Mouse (Mus musculus) forebrain, embryonic 13.5 days (tissue): ENCODE results near the gene Ptger4. TPM values are rescaled to one million over a fixed set of nuclear protein-coding genes. Genes with fewer than 3 reads are reported as not detected.

Source experiments
- ATAC-seq: fragments of 200-750 bp; cut with Nextera tagmentation; 2 replicates; pipeline ENCODE4 v1.8.0; 2017
- H3K27ac ChIP-seq: fragments of 300-500 bp; sonication (generic); 2 replicates; pipeline ENCODE4 v1.5.1; 2015; ENCODE audit warnings: inconsistent platforms, mild to moderate bottlenecking, moderate library complexity
- H3K27me3 ChIP-seq: fragments of 300-500 bp; sonication (generic); 2 replicates; pipeline ENCODE4 v1.6.1; 2015; ENCODE audit warnings: mild to moderate bottlenecking, inconsistent platforms
- H3K36me3 ChIP-seq: fragments of 300-500 bp; sonication (generic); 2 replicates; pipeline ENCODE4 v1.6.1; 2015; ENCODE audit warnings: mild to moderate bottlenecking, inconsistent platforms; ENCODE audit not compliant: poor library complexity, severe bottlenecking
- H3K4me1 ChIP-seq: fragments of 300-500 bp; sonication (generic); 2 replicates; pipeline ENCODE4 v1.6.1; 2015; ENCODE audit warnings: inconsistent platforms
- H3K4me2 ChIP-seq: fragments of 300-500 bp; sonication (generic); 2 replicates; pipeline ENCODE4 v1.6.1; 2015; ENCODE audit warnings: inconsistent platforms, mild to moderate bottlenecking, moderate library complexity
- H3K4me3 ChIP-seq: fragments of 300-500 bp; sonication (generic); 2 replicates; pipeline ENCODE4 v1.5.1; 2015; ENCODE audit warnings: mild to moderate bottlenecking, inconsistent platforms
- H3K9ac ChIP-seq: fragments of 300-500 bp; sonication (generic); 2 replicates; pipeline ENCODE4 v1.6.1; 2015; ENCODE audit warnings: mild to moderate bottlenecking, inconsistent platforms
- H3K9me3 ChIP-seq: fragments of 300-500 bp; sonication (generic); replicated peaks from 2 replicates; pipeline ENCODE4 v1.6.1; 2016; ENCODE audit warnings: inconsistent platforms
- WGBS: fragments of 180-500 bp; shearing (Covaris S2); methylation state at CpG from one replicate; pipeline ENCODE4 v1.1.7; 2015; 5-methylcytosine and 5-hydroxymethylcytosine counted together
- polyA plus RNA-seq: library from polyadenylated mRNA; unstranded; fragments of >200 nt; fragmentation: Nextera tagmentation; extraction: Ambion mirVana; gene quantifications from 2 replicates; pipeline ENCODE4 v1.2.1, GENCODE M21; 2015

Gene Ptger4
- polyA plus RNA-seq, 1 experiment from 2014 or later, result 0.36 TPM

DNA sequence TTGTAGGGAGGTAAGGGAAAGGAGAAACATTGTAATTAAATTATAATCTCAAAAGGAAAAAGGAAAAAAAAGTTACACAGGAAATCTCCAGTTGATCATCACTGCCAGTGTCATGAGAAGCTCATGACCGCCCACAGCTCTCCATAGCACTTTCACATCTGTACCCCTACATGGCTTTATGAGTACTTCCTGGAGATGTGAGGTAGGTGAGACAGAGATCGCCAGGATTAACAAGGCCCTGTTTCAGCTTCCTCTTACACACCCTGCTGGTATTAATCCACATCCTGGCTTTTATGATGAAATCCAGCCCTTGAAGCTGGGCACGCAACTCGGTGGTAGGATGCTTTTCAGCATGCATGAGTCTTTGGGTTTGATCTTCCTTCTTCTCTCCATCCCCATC lies 6.2 kb upstream of the Ptger4 start:
- Histone ChIP-seq H3K36me3 (no peaks in the 10 kb centered on the region), H3K4me3 (no peak overlapping the region), H3K4me2 (no peak overlapping the region), H3K9me3 (no peaks in the 10 kb centered on the region), H3K27me3 (peaks cover 17% of the 10 kb centered on the region; the same call in 1 of the 2 replicates), H3K9ac (no peak overlapping the region), H3K27ac (no peak overlapping the region), H3K4me1 (no peaks in the 10 kb centered on the region)
- no peak for ATAC-seq
- 87% methylated on average over 4 of the region's 4 CpGs for WGBS

DNA sequence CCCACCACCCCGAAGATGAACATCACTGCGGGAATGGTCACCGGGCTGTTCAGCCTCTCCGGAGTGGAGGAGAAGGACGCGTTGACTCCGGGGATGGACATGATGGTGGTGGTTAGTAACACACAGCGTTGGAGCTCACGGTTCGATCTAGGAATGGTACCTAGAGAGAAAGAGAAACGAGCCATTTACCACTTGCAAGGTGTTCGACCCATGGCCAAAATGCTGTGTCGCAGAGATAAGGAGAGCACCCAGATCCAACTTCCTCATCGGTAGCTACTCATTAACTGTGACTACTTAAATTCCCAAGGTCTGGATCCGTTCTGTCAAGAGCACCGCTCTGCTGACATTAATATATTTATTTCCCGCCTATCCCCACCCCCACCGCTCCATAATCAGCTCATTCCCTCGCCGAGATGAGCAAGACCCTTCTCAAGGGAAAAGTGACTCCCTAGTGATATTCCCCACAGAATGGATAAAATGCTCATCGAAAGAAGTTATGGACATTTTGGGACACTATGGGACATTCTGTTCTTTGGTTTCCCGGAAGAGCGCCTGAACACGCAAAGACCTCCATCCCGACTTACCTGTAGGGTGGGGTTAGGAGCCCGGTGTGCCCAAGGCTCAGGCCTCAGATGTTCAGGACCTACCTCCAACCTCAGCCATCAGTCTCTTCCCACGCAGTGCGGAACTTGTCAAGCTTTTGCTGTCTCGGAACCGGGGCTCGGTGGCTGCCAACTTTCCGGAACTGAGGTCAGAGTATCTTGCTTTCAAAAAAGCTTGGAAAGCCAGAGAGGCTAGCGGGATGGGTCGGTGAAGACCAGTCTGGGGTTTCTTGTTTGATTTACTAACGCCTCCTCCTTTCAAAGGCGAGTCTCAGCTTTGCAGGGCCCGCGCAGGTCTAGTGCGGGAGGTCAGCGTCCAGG lies 690 bp downstream of the Ptger4 start:
- H3K9ac ChIP-seq, result no peak overlapping the region
- no peaks in the 10 kb centered on the region for H3K9me3 ChIP-seq
- no peaks in the 10 kb centered on the region for H3K36me3 ChIP-seq
- peak overlapping the region; percentile 90 for H3K4me2 ChIP-seq
- H3K27me3 ChIP-seq, result peaks cover 73% of the 10 kb centered on the region
- 7% methylated on average over 40 of the region's 40 CpGs for WGBS
- H3K27ac ChIP-seq, result no peak overlapping the region
- H3K4me3 ChIP-seq, result peak overlapping the region; percentile 51
- ATAC-seq, result peak; percentile 3; the same call in 1 of the 2 replicates
- peaks cover 32% of the 10 kb centered on the region for H3K4me1 ChIP-seq

- Histone ChIP-seq H3K4me1 (peaks cover 32% of the 10 kb centered on the region), H3K27me3 (peaks cover 69% of the 10 kb centered on the region), H3K4me2 (peak overlapping the region; percentile 90), H3K9me3 (no peaks in the 10 kb centered on the region), H3K36me3 (no peaks in the 10 kb centered on the region), H3K27ac (no peak overlapping the region), H3K9ac (peak overlapping the region; percentile 65), H3K4me3 (peak overlapping the region; percentile 51)
- peak; percentile 52 for ATAC-seq
- WGBS, result 2% methylated on average over 61 of the region's 61 CpGs
These were observed 1.5 kb downstream of the Ptger4 start for GRCm38 (mm10) chr15:5242241-5243035.

- Histone ChIP-seq H3K4me3 (peak overlapping the region; percentile 51), H3K9me3 (no peaks in the 10 kb centered on the region), H3K4me2 (peak overlapping the region; percentile 90), H3K4me1 (peaks cover 32% of the 10 kb centered on the region), H3K27me3 (peaks cover 65% of the 10 kb centered on the region), H3K9ac (peak overlapping the region; percentile 65; the same call in 1 of the 2 replicates), H3K36me3 (no peaks in the 10 kb centered on the region), H3K27ac (no peak overlapping the region)
- ATAC-seq, result peak; percentile 17; the same call in 1 of the 2 replicates
- WGBS, result 18% methylated on average over 12 of the region's 12 CpGs
These were observed 2.4 kb downstream of the Ptger4 start for GRCm38 (mm10) chr15:5241304-5242201.

DNA sequence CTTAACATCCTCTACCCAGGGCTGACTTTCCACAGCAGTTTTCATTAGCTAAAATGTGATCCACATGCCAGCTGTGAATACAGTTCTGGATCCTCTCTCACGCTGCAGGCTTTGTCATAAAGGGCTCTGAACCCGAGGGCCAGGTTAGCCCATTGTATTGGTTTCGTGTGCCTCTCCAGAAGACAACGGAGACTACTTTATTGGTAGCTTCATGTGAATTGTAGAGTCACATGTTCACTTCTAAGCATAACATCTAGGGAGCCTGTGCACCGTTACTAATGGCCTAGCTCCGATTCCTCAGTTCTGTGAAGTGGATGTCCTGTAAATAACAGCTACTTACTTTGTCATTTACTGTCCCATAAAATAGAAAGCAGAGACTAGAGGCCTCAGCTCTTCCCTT lies 3.6 kb downstream of the Ptger4 start:
- no peak for ATAC-seq
- no peak overlapping the region for H3K4me2 ChIP-seq
- WGBS, result 78% methylated on average over 6 of the region's 6 CpGs
- H3K9me3 ChIP-seq, result no peaks in the 10 kb centered on the region
- peaks cover 56% of the 10 kb centered on the region for H3K27me3 ChIP-seq
- H3K27ac ChIP-seq, result no peak overlapping the region
- H3K36me3 ChIP-seq, result no peaks in the 10 kb centered on the region
- peaks cover 32% of the 10 kb centered on the region for H3K4me1 ChIP-seq
- H3K9ac ChIP-seq, result no peak overlapping the region
- H3K4me3 ChIP-seq, result no peak overlapping the region

DNA sequence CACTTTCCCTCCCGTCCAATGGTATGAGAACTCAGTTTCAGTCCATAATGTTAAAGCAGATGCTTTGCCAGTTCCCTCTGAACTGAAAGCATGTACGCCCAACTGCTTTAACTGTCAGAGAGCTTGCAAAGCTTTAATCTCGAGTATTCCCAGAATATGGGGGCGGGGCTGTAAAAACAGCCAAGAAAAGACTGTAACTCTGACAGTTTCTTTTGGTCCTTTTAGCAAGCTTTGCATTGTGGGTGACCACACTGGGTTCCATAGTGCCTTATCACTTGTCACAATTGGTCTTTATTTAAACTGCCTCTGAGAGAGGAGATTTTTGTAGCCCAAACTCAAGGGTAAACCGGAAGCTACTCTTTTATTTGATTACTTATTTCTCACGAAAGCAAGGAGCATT lies 4.1 kb downstream of the Ptger4 start:
- Histone ChIP-seq H3K9me3 (no peaks in the 10 kb centered on the region), H3K27me3 (peaks cover 53% of the 10 kb centered on the region), H3K4me2 (no peak overlapping the region), H3K36me3 (no peaks in the 10 kb centered on the region), H3K4me1 (peaks cover 32% of the 10 kb centered on the region), H3K4me3 (no peak overlapping the region), H3K9ac (no peak overlapping the region), H3K27ac (no peak overlapping the region)
- WGBS, result 77% methylated on average over 6 of the region's 6 CpGs
- no peak for ATAC-seq

- no peak overlapping the region for H3K4me3 ChIP-seq
- H3K9ac ChIP-seq, result no peak overlapping the region
- no peak overlapping the region for H3K4me2 ChIP-seq
- peaks cover 27% of the 10 kb centered on the region for H3K4me1 ChIP-seq
- peaks cover 48% of the 10 kb centered on the region for H3K27me3 ChIP-seq
- WGBS, result 77% methylated on average over 4 of the region's 4 CpGs
- H3K9me3 ChIP-seq, result no peaks in the 10 kb centered on the region
- ATAC-seq, result no peak
- H3K27ac ChIP-seq, result no peak overlapping the region
- no peaks in the 10 kb centered on the region for H3K36me3 ChIP-seq
These were observed 4.6 kb downstream of the Ptger4 start for GRCm38 (mm10) chr15:5239361-5239760.

GRCm38 (mm10) chr15:5238553-5238952 lies 5.4 kb downstream of the Ptger4 start:
- no peak overlapping the region for H3K4me2 ChIP-seq
- H3K27me3 ChIP-seq, result peaks cover 40% of the 10 kb centered on the region
- H3K4me3 ChIP-seq, result no peak overlapping the region
- WGBS, result 92% methylated on average over 4 of the region's 4 CpGs
- H3K27ac ChIP-seq, result no peak overlapping the region
- H3K4me1 ChIP-seq, result peaks cover 19% of the 10 kb centered on the region
- no peak overlapping the region for H3K9ac ChIP-seq
- no peak for ATAC-seq
- H3K36me3 ChIP-seq, result no peaks in the 10 kb centered on the region
- no peaks in the 10 kb centered on the region for H3K9me3 ChIP-seq

DNA sequence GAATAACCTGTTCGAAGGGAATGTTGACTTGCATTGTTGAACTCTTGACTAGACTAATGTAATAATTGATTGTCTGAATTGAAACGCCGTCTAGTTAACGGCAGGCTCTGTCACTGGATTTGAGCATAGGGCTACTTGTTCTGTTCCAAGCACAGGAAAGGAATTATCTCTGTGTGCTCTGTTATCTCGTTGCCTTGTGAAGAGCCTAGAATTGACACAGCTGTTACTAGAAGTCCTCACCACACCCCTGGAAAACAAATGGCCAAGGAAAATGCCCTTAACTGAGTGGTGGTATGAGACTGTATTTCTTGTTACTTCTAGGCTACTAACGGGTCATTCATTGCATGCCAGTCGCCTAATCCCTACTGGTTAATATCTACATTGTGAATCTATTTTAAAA lies 5.9 kb downstream of the Ptger4 start:
- H3K36me3 ChIP-seq, result no peaks in the 10 kb centered on the region
- H3K27me3 ChIP-seq, result peaks cover 36% of the 10 kb centered on the region
- H3K4me3 ChIP-seq, result no peak overlapping the region
- WGBS, result 81% methylated on average over 7 of the region's 7 CpGs
- no peak for ATAC-seq
- H3K27ac ChIP-seq, result no peak overlapping the region
- no peaks in the 10 kb centered on the region for H3K9me3 ChIP-seq
- no peak overlapping the region for H3K4me2 ChIP-seq
- H3K9ac ChIP-seq, result no peak overlapping the region
- H3K4me1 ChIP-seq, result peaks cover 15% of the 10 kb centered on the region

- H3K4me1 ChIP-seq, result peaks cover 6% of the 10 kb centered on the region
- no peak overlapping the region for H3K4me2 ChIP-seq
- H3K9ac ChIP-seq, result no peak overlapping the region
- no peak overlapping the region for H3K4me3 ChIP-seq
- 45% methylated on average over 7 of the region's 7 CpGs for WGBS
- ATAC-seq, result no peak
- H3K27me3 ChIP-seq, result peaks cover 26% of the 10 kb centered on the region
- no peak overlapping the region for H3K27ac ChIP-seq
- H3K9me3 ChIP-seq, result no peaks in the 10 kb centered on the region
- H3K36me3 ChIP-seq, result no peaks in the 10 kb centered on the region
These were observed 6.9 kb downstream of the Ptger4 start for GRCm38 (mm10) chr15:5237012-5237660.

DNA sequence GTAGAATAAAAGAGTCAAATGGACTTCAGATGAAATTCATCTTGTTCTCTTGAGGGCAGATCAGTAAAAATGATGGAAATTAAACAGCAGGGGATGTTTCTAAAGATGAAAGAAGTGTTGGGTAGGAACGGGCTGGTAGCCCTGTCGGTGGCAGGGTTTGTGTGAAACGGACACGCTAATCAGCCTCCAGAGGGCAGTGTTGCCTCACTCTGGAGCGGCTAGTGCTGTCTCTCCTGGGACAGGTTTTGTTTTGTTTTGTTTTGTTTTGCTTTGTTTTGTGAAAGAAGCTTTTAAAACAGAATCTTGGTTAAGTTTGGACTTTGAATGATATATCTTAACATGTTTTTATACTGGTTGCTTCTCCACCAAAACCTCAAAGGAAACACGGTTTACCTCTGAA lies 7.4 kb downstream of the Ptger4 start:
- 15% methylated on average over 6 of the region's 6 CpGs for WGBS
- Histone ChIP-seq H3K27ac (no peak overlapping the region), H3K9me3 (no peaks in the 10 kb centered on the region)

More for the DNA sequence above, 7.4 kb downstream of the Ptger4 start:
- Histone ChIP-seq H3K4me2 (no peak overlapping the region), H3K4me1 (no peaks in the 10 kb centered on the region), H3K4me3 (no peak overlapping the region), H3K36me3 (no peaks in the 10 kb centered on the region), H3K9ac (no peak overlapping the region), H3K27me3 (peaks cover 20% of the 10 kb centered on the region)
- peak; percentile 83 for ATAC-seq
